Mouse (Mus musculus): Measurements from ENCODE around the gene Rbfox2. TPM values are rescaled to one million over a fixed set of nuclear protein-coding genes. Genes with fewer than 3 reads are reported as not detected.

Gene Rbfox2
- polyA plus RNA-seq (2012; rRNA removed), result 20.1 and 23.9 TPM in 2 replicates

GRCm38 (mm10) chr15:77306547-77307261 lies at the start of gene Rbfox2:
Rbfox2 (minus strand) TSS chr15:77307004.

GRCm38 (mm10) chr15:77050570-77050969 lies 256.2 kb downstream of the Rbfox2 start, which contains the start of gene Mb:
Mb (minus strand) TSS chr15:77050670.

GRCm38 (mm10) chr15:77044597-77045320 lies 262.0 kb downstream of the Rbfox2 start, which contains the start of gene Apol6:
Apol6 (plus strand) TSS chr15:77044729.

Other genes starting within 250 kb of the Rbfox2 start
- 6.1 and 6.2 TPM in 2 replicates for gene Apol7a, start 92.1 kb upstream of the Rbfox2 start, polyA plus RNA-seq (2012; rRNA removed)
- gene Apol9a, start 104.1 kb upstream of the Rbfox2 start, polyA plus RNA-seq (2012; rRNA removed), result 4.2 and 6.8 TPM in 2 replicates
- not detected in 2 replicates for gene Apol7b, start 140.5 kb upstream of the Rbfox2 start, polyA plus RNA-seq (2012; rRNA removed)
- gene Apol10a, start 170.0 kb upstream of the Rbfox2 start, polyA plus RNA-seq (2012; rRNA removed), result not detected in 2 replicates
- not detected in 2 replicates for gene Apol11a, start 201.3 kb upstream of the Rbfox2 start, polyA plus RNA-seq (2012; rRNA removed)
- 0.67 and 0.87 TPM in 2 replicates for gene Apol7c, start 226.3 kb upstream of the Rbfox2 start, polyA plus RNA-seq (2012; rRNA removed)

Data from stomach, adult 2 months (tissue).